Mouse (Mus musculus) cerebellum, adult 11-12 months (tissue): ENCODE results near the gene Ccdc105.

Experiments
- DNase-seq: peaks from one replicate; pipeline ENCODE4 v3.0.0; 2022

The Ccdc105 gene

DNA sequence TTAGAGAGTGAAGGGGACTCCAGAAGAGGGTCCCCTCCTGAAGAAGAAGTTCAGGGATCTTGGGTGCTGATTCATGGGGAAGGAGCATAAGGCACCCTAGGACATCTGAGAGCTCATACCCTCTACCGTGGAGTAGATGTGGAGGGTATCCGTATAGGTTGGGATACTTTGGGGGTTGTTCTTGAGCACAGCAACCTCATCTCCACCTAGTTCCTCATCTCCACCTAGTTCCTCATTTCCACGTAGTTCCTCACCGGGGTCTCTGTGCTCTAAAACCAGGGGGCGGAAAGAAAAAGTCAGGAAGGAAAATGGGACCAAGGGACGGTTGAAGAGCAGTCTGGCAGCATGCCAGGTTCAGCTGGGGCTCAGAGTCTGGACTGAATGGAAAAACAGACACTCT is 38.7 kb downstream of the Ccdc105 start:
- no peak for DNase-seq

DNA sequence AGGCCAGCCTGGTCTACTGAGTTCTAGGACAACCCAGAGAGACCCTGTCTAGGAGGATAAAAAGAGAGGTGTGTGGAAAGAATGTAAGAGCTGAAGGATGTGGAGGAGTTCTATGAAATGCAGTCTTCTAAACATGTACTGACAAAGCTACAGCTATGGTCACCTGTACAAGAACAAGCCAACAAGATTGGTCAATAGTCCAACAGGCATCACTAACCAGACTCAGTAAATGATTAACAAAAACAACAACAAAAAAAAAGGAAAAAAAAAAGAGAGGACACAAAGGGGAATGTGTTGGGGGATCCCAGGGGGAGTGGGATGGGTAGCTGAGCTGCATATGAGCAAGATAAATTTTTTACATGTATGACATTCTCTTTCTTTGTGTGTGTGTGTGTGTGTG is 42.2 kb downstream of the Ccdc105 start:
- DNase-seq = no peak

- DNase-seq = no peak
Measured at GRCm38 (mm10) chr10:78700881-78701280, 52.0 kb downstream of the Ccdc105 start.
